Mouse (Mus musculus): ENCODE data around the gene Coq10b.
"Not testable (repeated sequence)": the region's sequence is repeated elsewhere in the genome, so short reads cannot be mapped to it uniquely, and the experiment has no call there.

The Coq10b gene

DNA sequence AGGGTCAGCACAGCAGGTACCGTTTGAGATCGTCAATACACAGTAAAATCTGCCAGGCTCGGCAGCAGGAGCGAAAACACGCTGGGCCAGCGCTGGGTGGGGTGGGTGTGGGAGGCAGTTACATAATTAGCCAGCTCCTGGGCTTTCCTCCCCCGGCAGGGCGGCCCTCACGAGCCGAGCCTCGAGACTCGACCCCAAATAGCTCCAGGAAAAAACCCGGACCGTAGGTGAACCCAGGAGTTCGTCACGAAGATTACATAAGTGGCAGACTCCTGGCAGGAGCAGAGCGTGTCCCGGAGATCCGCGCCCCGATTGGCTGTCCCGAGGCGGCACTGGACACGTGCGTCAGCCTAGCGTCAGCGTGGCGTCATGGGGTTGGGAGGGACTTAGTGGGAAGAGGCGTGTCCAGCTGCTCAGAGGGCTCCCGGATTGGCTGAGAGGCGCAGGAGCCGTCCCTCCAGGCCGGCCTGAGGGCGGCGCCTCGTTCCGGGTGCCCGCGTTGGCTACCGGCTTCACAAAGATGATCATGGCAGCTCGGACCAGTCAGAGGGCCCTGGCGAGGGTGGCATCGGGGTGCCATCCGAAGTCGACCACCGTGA is at the start of gene Coq10b:
Gene Coq10b, plus strand, starts transcription at position 416 of the 599 bp plus-strand sequence.
- DNase-seq (ENCODE audit: low spot score in 2 of 2): peak; percentile 99 to 100

DNA sequence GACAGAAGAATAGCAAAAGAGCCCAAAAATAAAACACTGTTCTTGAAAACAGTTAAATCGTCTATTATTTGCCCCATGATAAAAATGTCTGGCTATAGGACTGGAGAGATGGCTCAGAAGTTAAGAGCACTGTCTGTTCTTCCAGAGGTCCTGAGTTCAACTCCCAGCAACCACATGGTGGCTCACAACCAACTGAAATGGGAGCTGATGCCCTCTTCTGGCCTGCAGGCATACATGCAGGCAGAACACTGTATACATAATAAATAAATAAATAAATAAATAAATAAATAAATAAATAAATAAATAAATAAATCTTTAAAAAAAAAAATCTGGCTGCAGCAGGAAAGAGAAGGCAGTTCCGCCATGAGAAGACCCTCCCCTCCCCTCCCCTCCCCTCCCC is 44.3 kb upstream of the Coq10b start:
- DNase-seq (ENCODE audit: low spot score in 2 of 2): not testable (repeated sequence)

DNA sequence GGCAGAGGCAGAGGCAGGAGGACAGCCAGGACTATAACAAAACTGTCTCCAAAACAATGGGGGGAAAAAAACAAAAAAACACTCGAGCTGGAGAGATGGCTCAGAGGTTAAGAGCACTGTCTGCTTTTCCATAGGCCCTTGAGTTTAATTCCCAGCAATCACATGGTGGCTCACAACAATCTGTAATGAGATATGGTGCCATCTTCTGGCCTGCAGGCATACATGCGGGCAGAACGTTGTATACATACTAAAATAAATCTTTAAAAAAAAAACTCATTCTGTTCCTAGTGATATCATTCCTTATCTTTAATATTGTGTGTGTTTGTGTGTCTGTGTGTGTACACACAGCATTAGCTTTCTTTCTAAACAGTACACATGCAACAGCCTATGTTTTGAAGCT is 40.1 kb upstream of the Coq10b start:
- DNase-seq (ENCODE audit: low spot score in 2 of 2): no peak

DNA sequence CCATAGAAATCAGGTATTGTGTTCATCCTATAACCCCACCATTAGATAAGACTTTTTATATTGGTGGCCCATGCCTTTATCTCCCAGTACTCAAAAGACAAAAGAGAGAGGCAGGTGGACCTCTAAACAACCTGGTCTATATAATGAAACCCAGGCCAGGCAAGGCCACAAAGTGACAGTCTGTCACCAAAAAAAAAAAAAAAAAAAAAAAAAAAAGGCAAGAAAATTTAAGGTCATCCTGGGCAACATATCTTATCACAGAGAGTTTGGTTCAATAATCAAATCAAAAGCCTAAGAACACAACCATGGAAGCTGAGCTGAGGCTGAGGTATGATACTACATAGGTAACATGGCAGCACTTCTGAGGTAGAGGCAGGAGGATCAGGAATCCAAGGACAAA is 30.7 kb upstream of the Coq10b start:
- no peak for DNase-seq (ENCODE audit: low spot score in 2 of 2)

DNA sequence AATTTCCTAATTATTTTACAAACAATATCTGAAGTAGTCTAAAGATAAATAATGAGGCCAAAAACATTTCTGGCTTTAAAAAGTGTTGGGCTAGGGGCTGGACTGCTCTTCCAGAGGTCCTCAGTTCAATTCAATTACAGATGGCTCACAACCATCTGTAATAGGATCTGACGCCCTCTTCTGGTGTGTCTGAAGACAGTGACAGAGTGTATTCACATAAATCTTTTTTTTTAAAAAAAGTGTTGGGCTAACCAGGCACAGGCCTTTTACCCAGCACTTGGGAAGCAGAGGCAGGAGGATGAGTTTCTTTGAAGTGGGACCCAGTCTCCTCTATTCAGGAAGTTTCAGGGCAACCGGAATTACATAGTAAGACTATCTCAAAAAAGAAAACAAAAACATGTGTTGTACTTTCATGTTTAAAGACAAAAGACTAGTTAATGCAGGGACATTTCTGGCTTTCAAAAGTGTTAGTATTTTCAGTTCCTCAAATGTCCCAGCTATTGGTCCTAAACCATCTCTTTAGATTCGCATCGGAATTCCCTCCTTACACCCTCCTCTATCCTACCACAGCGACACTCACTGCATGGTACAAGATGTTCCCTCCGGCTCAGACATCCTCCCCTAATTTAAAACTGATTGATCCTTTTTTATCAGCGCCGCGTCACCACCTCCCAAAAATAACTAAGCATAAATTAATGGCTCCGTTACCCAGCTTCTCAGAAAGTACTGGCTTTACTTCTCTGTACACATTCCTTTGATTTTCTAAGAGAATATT is 26.7 kb upstream of the Coq10b start:
- DNase-seq (ENCODE audit: low spot score in 2 of 2): peak; percentile 8 to 22

DNA sequence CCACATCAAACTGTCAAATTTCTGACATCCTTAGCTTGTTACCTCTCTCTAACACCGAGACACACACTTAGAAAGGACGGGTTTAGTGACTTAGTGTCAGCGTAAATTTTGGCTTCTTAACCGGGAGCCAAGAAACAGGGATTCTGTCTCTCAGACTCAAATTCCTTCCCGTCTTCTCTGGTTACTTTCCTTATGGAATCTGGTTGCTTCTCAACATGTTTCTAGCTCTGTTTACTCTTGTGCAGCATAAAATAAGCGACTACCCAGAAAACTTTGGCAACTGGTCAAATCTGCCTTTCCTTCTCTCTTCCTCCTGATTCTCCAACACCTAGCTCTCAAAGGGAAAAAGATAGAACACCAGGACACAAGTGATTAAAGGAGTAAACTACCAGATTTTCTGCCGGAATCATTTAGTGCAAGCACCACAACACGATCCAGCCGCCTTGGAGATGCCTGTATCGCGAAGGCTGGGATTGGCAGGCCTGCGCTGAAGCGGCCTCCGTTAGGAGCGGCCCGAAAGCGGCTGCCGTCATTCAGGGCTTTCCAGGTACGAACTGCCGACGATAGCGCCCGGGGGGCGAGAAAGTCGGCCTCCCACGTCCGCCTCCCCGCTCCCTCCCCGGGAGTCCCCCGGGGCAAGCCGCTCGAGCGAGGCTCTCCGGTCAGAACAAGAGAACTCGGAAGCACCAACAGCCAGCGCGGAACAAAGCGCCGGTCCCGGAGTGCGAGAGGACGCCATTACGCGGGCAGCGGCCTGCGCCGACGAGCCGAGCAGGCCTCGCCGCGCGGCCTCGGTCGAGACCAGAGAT is 25.9 kb upstream of the Coq10b start:
- no peak for DNase-seq (ENCODE audit: low spot score in 2 of 2)

DNA sequence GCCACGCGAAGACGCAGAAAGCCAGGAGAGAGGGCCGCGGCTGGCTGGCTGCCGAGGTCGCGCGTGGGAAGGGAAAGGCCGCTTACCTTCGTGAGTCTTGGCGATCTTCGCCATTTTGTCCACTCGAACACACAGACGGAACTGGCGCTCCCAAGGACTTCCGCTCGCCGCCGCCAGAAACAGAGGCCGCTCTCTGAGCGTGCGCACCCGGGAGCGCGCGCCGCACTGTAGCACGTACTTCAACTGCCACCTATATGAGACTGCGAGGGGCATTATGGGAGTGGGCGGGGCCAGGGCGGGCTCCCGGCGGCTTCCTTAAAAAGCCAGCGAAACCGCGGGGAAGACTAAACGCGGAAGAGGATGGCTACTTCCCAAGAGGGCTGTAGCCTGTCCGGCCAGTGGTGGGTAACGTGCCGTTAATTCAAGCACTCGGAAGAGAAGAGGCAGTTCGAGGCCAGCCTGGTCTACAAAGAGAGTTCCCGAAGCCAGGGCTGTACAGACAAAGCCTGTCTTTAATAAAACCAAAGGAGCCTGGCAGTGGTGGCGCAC is 25.2 kb upstream of the Coq10b start, which contains the start of gene Sf3b1:
Gene Sf3b1, minus strand, starts transcription at position 229 of the 549 bp plus-strand sequence.
- peak; percentile 94 to 97 for DNase-seq (ENCODE audit: low spot score in 2 of 2)

DNA sequence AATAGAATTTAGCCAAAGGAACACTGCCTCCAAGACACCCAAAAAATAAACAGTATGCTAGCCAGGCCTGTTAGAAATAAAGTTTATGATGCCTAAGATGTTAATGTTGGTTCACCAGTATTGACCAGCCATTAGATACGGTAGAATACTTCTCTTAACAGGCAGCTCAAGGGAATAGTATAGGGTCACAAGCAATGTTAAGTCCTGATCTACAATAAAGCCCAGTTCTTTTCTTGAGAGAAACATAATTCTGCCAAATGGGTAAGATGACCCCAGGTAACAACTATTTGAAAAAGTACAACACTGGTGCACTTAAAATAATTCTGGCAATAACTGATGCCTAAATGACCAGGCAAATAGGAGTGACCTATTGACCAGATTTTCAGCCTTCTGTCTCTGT is 24.6 kb upstream of the Coq10b start:
- DNase-seq (ENCODE audit: low spot score in 2 of 2): no peak

DNA sequence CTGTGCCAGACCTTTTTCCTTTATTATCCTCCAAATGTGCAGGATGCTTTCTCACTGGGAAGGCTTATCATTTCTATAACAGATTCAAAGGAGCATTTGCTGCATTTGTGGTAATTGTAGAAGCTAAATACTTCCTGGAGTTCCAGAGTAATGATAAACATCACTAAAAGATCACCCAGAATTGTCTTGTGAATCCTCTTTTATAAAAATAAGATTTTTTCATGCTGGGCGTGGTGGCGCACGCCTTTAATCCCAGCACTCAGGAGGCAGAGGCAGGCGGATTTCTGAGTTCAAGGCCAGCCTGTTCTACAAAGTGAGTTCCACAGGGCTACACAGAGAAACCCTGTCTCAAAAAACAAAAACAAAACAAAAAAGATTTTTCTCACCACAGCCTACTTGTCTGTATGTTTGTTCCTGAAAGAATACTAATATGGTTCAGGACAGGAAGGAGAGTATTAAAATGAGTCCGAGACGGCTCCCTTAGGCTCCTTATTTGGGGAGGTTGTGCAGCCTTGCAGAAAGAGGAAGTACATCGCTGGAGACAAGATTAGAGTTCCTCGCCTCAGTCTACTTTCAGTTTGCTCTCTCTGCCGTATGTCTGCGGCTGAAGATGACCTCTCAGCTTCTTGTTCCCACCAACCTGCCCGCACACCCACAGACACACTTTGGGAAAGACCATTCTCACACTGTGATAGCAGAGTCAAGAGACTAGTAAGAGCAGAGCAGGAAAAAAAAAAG is 23.9 kb upstream of the Coq10b start:
- no peak for DNase-seq (ENCODE audit: low spot score in 2 of 2)

DNA sequence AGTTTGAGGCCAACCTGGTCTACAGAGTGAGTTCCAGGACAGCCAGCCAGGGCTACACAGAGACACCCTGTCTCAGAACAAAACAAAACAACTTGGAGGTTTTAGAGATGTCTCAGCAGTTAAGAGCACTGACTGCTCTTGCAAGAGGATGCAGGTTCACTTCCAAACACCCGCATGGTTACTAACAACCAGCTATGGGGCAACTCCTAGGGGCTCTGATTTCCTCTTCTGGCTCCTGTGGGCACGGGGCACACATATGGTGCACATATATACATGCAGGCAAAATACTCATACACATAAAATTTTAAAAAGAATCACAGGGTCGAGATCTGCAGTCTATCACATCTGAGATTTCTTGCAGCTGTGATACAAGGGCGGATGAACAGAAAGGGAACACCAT is 23.1 kb upstream of the Coq10b start:
- DNase-seq (ENCODE audit: low spot score in 2 of 2): no peak

DNA sequence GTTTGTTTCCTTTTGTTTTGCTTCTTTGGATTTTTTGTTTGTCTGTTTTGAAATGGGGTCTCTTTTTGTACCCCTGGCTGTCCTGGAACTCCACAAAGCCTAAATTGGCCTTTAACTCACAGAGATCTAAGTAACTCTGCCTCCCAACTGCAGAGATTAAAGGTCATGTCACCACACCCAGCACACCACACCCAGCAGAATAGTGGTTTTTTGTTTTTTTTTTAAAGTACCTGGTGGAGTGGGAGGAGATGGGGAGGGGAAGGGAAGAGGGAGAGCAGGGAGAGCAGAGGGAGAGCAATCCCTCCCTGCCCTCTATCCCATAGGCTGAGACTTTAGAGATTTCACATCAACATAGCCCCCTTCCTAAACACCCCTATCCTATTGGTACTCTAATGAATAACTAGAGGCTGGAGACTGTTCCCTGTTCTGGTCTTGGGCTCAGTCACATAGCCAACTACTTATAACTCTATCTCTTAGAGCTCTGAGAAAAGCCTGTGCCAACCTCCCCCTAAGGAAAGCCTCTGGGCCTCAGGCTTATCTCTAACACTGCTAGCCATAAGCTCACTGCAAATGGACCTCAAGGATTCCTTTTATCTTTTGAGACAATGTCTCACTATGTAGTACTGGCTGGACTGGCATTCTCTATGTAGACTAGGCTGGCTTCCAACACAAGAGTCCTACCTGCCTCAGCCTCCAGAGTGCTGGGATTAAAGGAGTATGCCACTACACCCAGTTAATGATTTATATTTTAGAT is 21.4 kb upstream of the Coq10b start:
- no peak for DNase-seq (ENCODE audit: low spot score in 2 of 2)

DNA sequence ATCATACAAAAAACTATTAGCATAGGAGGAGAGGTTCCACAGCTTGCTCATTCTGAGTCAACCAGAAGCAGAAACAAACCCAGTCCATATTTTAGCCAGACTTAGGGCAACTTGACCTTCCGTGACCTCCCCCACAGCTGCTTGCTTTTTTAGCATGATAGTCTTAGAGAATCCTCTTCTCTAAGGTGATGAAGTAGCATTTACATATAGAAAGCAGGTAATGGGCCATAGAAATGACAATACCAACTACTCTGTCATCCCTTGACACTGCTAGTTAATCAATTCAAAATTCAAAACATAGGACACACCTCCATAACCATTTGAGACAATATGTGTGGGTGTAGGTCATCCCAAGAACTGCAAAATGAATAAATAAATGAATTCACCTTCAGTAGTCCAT is 12.6 kb upstream of the Coq10b start:
- no peak for DNase-seq (ENCODE audit: low spot score in 2 of 2)

DNA sequence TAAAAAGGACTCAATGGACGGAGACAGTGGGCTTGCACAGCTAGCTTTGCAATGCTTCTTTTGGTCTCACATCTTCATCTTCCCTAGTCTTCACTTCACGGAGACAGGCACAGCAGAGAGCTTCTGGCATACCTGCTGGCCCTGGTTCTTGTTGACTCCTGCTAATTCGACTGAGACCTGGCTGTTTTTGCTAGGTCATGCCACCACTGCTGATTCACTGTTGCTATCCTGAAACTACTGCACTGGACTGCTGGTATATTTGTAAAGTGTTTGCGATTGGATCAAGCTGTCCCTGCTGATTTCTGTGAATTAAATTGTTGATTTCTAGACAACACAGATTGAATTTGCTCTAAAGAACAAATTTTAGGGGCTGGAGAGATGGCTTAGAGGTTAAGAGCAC is 10.9 kb upstream of the Coq10b start:
- DNase-seq (ENCODE audit: low spot score in 2 of 2): no peak

DNA sequence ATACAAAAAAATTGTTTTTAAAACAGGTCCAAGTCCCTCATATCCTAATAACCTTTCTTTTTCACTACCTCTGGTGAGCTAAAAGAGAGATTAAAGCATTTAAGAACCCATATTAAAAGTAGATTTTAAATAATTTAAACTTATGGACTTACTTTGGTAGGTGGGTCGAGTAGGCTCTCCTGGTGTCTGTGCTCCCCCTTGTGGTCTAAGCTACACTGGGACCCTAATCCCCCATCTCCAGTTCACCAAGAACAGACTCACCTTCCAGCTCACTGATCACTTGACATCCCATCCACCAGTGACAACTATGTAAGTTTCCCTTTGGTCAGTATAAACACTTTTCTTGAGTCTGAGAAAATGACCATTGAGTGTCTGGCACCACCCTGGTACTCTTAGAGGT is 10.3 kb upstream of the Coq10b start:
- no peak for DNase-seq (ENCODE audit: low spot score in 2 of 2)

DNA sequence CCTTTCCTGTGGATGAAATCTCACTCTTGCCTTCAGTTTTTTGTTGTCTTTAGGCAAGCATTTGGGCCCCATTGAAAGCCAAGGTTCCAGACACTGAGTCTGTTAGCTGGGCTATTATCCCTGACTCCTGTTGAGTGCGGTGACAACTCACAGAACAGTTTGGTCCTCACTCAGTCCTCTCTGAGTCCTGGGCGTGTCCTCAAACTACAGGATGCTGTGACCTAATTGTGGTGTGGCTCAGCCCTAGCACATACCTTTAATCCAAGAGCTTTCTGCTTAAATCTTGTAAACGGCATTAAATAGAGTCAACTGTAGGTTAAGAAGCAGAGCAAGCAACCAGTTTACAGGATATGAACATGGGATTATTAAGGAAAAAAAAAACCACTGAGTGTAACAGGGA is 9.4 kb upstream of the Coq10b start:
- DNase-seq (ENCODE audit: low spot score in 2 of 2): no peak

DNA sequence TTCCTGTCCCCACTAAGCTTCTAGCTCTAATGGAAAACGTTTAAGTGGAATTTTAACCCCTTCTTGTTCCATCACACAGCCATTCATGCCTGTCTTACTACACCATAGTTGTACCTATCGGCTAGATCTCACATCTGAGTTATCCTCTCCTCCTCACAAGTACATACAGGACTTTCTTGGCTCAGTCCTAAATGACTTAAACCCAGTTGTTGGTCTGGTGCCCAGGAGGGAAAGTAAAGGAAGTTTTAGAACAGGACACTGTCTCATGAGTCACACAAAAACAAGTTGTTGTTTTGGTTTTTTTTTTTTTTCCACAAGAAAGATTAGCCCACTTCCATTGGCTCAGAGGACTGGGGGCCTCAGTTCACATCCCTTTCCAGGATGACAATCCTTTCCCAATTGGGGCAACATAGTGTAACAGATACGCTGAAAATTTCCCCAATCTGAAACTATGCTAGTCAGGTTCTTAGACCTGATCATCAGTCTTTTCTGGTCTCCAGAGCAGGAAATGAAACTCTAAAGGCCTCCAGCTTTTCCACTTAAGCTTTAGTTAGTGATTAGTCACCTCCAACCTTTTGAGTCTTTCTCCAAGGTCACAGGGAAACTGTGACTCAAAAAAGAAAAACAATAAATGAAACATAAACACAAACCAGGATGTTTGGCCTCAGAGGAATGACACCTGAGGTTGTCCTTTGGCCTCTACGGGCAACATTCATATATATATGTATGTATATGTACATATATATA is 3.6 kb upstream of the Coq10b start:
- DNase-seq (ENCODE audit: low spot score in 2 of 2): no peak

DNA sequence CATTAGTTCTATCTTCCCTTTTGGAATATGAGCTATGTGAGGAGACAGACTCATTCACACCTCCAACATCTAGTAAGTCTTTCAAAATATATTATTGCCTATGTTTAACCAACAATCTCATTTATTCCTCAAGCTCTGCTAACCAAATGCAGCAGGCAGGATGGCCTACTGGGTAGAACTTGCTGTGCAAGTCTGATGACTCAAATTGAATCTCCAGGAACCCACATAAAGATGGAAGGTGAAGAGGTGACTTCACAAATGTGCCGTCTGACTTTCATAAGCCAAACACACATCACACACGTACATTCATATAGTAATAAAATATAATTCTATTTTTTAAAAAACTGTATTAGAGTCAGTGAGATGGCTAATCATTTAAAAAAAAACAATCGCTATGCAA is 899 bp upstream of the Coq10b start:
- DNase-seq (ENCODE audit: low spot score in 2 of 2): no peak

DNA sequence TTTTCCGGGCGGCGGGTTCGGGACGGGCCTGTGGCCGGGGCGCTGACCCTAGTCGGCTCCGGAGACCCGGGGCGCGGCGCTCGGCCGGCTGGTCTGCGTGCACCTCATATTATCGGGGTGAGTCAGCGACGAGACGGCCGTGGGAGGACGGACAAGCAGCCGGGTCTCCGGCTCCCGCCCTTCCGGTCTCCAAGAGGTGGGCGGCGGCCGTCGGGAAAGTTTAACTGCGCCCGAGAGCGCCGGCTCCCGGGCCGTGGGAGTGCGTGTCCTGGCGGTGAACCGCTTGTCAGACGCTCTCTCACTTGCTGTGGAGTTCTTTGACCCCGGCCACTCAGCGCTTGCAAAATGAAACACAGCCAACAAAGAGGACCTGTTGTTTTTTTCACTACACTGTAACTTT is 435 bp downstream of the Coq10b start:
- no peak for DNase-seq (ENCODE audit: low spot score in 2 of 2)

DNA sequence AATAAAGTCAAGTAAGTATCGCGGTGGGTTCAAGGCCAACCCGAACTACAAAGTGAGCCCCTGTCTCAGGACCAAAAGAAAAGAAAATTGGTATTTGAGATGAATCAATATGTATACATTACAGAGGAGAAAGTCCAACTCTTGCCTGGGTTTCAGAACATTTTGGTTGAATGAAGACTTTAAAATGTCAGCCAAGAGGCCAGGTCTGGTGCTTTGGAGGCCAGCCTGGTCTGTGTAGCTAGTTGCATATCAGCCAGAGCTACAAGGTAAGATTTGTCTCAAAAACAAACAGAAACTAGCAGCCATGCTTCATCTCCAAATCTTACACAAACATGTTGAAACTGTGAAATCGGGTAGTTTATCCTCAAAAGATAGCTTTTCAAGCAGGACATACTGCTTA is 1.0 kb downstream of the Coq10b start:
- no peak for DNase-seq (ENCODE audit: low spot score in 2 of 2)

Data from frontal cortex, postnatal 36 days (tissue).